Mouse (Mus musculus) T-cell, adult 2 months (primary cell): ENCODE measurements around the gene Prtn3.
A peak's percentile ranks its signal among the peaks of the same experiment; 100 is the strongest.

Experiments
- DNase-seq: peaks from one replicate; pipeline ENCODE4 v3.0.0; 2022; ENCODE audit warnings: low spot score

Gene Prtn3

DNA sequence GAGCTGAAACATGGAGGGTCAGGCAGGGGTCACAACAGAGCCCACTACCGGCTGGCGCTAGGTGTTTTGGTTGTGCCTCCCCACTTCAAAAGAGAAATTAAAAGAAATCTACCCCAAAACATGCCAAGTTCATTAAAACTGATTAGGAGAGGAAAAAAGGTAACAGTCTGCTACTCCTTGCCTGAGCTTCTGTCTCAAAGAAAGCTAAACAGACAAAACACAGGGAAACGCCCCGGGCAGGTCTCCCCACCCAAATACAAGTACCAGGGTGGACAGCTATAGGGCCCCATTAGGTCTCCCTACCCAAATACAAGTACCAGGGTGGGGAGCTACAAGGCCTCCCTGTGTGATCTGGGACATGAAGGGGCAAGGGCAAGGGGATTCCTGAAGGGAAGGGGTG lies 36.3 kb downstream of the Prtn3 start, which contains the start of gene Gm26602:
TSS of gene Gm26602 (plus strand) at position 301 of the 400 bp plus-strand sequence.
- DNase-seq, result no peak

GRCm38 (mm10) chr10:79912412-79912811 lies 38.1 kb downstream of the Prtn3 start:
- DNase-seq, result no peak

DNA sequence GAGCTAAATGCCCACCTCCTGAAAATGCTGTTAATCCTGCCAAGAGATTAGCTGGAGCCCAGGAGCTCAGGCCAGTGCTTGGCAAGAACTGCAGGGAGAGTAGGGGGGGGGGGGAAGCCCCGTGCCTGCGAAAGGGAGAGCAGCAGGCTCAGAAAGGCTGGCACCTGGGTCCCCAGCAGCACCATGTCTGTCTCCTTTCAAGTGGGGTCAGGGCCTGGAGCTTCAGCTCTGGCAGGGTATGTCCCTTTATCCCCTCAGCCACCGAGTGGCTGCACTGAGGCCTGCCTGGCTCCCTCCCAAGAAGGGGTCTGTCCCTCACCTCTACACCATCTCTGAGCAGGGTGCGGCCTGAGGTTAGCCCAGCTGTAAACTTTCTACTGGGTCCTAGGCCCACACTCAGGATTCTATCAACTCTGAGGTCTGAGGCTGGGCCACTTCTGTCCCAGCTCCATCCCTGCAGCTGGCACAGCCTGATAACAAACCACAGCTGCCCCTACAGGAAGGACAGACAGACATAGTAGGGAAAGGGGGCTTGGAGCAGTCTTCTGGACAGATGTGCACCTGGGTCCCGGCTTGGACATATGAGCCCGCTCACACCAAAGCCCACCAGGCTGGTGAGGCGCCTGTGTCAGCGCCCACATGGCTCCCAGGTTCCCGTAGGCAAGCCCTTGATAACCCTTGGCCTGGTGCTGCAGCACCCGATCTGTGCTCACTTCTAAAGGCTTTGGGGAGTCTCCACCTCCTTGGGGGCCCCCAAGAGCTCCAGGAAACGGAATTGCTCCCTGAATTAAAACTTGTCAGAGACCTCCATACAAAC lies 40.1 kb downstream of the Prtn3 start:
- DNase-seq, result no peak

DNA sequence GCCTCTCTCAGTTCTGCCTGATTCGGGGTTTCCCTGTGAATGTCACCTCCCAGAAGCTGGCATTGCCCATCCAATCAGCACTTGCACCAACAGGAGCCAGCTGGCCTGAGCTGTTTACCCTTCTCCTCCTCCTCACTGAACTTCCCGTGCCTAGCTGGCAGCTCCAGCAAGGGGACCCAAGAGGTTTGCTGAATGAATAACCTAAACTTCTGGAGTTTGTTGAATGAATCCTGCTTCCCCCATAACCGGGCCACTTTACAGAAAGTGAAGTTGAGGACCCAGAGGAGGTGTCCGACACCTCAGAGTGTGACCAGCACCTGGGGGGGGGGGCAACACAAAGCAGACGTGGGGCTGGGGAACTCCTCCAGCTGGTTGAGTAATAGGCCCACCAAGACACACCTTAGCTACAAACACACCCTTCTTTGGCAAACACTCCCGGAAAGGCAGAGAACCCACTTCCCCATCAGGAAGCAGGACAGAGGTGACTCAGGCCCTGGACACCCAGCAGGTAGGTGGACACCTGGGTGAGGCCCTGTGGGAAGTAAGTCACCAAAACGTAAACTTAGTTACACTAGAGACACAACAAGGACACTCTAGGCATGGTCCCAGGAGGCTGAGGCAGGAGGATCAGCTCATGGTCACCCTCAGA lies 40.8 kb downstream of the Prtn3 start:
- no peak for DNase-seq

DNA sequence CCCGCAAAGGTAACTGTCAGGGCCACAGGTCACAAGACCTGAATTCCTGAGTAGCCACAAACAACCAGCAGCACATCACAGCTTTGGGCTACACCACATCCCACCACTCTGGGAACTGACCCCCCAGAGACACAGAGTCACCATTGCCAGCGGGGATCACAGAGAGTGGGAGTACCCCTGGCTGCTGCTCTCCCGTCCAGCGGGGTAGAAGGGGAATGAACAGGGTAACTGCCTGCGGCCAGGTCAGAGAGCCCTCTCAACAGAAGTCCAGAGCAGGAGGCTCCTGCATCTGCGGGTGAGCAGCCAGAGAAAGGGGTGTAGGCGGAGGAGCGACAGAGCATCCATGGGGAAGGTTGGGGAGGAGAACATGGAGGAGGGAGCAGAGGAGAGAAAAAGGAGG lies 41.8 kb downstream of the Prtn3 start:
- no peak for DNase-seq

GRCm38 (mm10) chr10:79916808-79917531 lies 42.7 kb downstream of the Prtn3 start, which contains the start of gene Kiss1r:
Gene Kiss1r (plus strand): TSS chr10:79916971.
- peak; percentile 73 for DNase-seq

GRCm38 (mm10) chr10:79917532-79918100 lies 43.3 kb downstream of the Prtn3 start:
- DNase-seq, result no peak

- DNase-seq, result no peak
These were observed 44.2 kb downstream of the Prtn3 start for GRCm38 (mm10) chr10:79918231-79919078.

DNA sequence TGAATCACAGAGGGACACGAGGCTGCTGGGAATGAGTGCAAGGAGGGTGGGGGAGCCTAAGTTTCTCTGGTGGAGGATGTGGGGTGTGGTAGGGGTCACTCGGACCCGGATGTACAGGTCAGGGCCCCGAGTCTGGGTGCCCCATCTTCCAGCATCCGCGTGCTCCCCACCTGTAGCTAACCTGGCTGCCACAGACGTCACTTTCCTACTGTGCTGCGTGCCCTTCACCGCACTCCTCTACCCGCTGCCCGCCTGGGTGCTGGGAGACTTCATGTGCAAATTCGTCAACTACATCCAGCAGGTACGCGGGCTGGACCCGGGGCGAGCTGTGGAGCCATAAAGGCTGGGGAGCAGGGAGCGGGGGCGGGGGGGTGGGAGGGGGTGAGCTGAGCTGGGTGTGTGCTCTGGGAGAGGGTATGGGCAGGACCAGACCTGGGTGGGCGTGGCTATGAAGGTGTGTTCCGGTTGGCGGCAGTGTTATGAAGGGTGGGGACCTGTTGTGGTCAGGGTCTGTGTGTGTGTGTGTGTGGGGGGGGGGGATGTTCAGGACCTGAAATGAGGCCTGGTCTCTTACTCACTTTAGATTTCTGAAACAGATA lies 45.1 kb downstream of the Prtn3 start:
- DNase-seq, result no peak

GRCm38 (mm10) chr10:79920056-79920890 lies 46.0 kb downstream of the Prtn3 start:
- no peak for DNase-seq

GRCm38 (mm10) chr10:79920958-79921535 lies 46.8 kb downstream of the Prtn3 start, which contains the start of gene R3hdm4:
Gene R3hdm4 (minus strand): TSS chr10:79921208.
- DNase-seq, result no peak

DNA sequence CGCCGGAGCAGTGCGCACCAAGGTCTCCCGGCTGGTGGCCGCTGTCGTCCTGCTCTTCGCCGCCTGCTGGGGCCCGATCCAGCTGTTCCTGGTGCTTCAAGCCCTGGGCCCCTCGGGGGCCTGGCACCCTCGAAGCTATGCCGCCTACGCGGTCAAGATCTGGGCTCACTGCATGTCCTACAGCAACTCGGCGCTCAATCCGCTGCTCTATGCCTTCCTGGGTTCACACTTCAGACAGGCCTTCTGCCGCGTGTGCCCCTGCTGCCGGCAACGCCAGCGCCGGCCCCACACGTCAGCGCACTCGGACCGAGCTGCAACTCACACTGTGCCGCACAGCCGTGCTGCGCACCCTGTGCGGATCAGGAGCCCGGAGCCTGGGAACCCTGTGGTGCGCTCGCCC lies 47.3 kb downstream of the Prtn3 start:
- no peak for DNase-seq

DNA sequence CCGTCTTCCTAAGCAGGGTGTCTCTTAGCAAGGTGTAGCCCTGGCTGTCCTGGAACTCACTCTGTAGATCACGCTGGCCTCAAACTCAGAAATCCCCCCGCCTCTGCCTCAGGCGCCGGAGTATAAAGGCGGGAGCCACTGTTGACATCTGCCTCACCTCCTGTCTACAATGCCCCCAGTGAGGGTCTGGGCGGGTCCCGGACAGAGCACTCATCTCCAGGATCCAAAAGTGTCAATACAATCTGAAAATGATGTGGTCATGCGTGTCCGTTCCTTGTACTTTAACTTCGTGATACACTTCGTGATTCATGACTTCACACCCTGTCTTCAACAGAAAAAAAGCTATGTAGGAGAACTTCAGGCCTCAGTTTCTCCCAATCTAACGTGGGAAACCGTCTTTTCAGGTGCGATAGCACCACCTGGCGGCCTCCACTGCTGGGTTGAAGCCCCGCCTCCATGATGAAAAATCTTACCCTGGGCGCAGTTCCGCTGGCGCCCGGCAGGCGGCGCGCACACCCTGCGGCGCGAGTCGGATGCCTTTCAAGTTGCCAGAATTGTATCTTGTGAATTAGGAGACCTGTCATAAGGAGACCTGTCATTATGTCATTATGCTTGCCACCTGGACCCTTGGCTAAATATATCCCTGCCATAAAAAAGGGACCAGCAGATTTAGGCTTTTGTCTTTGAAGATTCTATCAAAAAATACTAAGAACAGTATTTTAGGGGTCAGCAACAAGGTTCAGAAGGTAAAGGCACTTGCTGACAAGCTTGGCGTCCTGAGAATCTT lies 50.9 kb downstream of the Prtn3 start:
- peak; percentile 91 for DNase-seq

- peak; percentile 34 for DNase-seq
These were observed 51.7 kb downstream of the Prtn3 start for GRCm38 (mm10) chr10:79925785-79926490.

DNA sequence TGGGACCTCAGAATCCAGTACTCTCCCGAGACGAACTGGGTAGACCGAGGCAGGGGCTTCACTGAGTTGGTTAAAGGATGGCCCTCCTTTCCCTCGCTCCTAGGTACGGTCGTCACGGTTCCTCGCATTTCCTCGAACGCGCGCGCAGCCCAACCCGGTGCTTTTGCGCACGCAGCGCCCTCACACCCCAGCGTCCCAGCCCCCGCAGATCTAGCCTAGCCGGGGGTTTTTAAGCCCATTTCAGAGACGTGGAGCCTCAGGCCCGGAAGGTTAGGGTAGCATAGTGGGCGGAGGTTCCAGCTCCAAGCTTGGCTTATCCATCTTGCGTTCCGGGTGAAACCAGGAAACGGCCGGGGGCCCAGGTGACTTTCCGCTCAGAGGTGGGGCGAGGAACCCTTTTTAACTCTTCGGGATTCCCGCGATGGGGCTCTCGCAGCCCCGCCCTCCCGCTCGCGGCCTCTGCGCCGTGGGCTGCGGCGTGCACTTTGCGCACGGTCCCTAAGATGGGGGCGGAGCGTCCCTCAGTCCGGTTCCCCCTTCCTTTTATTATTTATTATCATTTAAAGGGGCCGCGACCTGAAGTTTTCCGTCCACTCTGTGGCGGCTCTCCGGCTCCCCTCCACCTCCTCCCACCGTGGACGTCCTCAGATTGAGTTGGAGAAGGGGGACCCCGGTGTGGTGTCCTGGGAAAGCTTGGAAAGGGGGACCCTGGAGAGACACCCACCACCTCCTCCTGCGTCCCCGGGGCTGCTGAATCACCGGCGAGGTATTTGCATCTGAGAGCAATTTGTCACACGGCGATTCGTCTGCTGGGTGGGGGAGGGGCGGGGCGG lies 52.4 kb downstream of the Prtn3 start, which contains the start of gene Arid3a:
TSS of gene Arid3a (plus strand) at position 553 of the 833 bp plus-strand sequence.
- DNase-seq, result peak; percentile 89

DNA sequence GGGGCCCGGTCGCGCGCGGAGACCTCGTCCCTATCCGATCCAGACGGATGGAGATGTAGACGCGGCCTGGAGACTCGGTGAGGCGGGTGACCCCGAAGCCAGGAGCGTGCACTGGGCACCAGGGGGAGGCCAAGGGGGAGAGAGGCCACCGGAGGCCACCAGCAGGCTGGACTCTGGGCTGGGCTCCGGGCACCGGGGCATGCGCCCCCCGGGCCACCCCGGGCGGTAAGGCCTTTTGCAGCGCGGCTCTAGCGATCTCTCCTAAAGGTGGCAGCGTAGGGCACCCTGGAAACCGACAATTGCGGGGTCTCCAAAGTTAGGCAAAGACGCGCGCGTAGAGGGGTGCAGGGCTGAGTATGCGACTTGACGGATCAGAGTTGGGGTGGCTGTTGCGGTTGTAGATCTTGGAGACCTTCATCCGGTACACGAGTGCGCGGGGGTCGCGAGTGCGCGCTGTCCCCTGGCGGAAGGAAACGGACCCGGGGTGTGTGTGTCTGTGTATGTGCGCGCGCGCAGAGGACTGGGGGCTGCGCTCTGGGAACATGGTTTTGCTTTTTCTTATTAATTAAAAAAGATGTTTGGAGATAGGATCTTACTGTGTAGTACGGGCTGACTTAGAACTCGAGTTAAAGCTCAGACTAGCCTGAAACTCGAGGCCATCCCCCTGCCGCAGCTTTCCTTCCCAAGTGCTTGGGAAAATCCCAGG lies 53.2 kb downstream of the Prtn3 start:
- peak; percentile 54 for DNase-seq
